Mouse (Mus musculus) forelimb bud, embryonic 11.5 days (tissue): ENCODE results near the gene Fars2.

ENCODE experiments used
- DNase-seq: peaks from one replicate; pipeline ENCODE4 v3.0.0-alpha.2; 2012; ENCODE audit warnings: low read depth, low spot score

Fars2 gene

DNA sequence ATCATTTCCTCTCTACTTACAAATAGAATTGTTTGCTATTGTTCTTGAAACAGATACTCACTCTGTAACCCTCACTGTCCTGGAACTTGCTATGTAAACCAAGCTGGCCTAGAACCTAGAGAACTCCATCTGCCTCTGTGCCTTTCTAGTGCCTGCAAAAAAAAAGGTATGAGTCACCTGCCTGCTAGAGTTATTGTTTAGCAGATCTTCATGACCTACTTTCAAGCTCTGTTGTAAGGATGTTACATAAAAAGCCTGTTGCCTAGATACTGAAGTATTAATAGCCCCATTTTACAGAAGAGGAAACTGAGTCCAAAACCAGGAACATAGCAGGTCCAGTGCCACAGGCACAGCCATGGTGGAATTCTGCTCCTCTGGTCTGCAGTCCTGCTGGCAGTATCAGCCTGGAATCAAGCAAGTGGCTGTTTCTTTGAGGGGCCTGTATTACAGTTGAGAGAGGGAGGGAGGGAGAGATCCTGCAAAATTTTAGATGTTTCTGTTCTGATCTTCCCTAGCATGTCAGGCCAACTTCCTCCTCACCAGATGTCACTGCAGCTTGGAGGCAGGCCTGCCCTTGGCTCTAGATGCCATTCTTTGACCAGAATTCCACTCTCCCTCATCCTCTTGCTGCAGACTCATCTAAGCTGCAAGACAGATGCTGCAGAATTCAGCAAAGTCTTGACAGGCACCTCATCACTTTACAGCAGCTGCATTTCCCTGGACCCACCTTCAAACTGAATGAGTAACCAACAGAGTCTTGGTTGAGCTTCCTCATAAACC lies 250.7 kb downstream of the Fars2 start:
- no peak for DNase-seq

GRCm38 (mm10) chr13:36368799-36369198 lies 251.6 kb downstream of the Fars2 start:
- DNase-seq = no peak

DNA sequence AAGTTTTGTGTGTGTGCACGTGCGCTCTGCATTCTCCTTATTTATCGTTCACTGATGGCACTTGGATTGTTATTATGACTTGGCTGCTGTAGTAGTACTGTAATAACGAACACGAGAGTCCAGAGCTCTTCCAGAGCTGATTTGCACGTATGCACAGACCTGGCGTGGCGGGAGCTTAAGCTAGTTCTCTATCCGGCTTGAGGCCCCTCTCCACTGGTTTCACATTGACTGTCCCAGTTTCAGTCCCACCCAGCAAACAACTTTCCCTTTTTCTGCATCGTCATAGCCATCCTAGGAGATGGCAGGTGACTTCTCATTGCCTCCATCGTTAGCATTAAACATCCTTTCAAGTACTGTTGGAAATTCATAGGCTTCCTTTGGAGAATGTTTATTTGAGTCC lies 252.2 kb downstream of the Fars2 start:
- DNase-seq = no peak

GRCm38 (mm10) chr13:36383236-36383635 lies 266.0 kb downstream of the Fars2 start:
- DNase-seq = no peak

GRCm38 (mm10) chr13:36386074-36386473 lies 268.9 kb downstream of the Fars2 start:
- no peak for DNase-seq

GRCm38 (mm10) chr13:36391936-36392335 lies 274.7 kb downstream of the Fars2 start:
- no peak for DNase-seq

GRCm38 (mm10) chr13:36392666-36393065 lies 275.5 kb downstream of the Fars2 start:
- DNase-seq = no peak

DNA sequence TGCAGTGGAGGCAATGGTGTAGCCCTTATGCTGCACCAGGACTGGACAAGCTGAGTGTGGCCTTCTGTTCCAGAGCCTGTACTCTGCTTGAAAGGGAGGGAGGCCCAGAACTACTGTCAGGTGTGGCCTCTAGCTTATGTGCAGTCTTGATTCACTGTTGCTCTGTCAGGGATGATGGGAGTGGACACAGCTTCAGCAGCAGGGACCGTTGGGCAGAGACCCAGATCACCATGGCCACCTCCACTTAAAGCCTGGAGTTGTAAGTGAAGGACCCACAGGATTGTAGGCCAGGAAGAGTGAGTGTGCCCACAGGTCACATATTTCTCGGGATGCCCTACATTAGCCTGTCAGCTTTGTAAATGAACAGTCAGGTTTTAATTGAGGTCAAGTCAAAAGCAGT lies 283.8 kb downstream of the Fars2 start:
- DNase-seq = no peak

GRCm38 (mm10) chr13:36413276-36413675 lies 296.1 kb downstream of the Fars2 start:
- DNase-seq = no peak

GRCm38 (mm10) chr13:36415176-36415575 lies 298.0 kb downstream of the Fars2 start:
- DNase-seq = no peak

DNA sequence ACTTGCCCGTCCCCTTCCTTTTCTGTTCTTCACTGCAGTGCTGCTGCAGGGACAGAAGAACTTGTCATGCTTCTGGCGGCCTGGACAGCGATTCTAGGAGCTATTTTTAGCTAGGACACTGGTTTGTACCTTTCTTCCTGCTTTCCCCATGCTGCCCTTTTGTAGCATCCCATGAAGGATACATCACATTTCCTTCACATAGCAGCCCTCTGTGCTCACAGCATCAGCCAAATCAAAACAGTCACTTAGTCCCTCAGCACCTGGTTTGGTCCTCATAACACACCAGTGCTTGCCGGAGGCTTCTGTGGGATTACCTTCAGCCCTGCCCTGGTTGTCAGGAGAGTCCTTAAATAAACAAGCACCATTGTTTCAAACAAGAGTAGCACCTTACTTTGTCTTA lies 299.3 kb downstream of the Fars2 start:
- DNase-seq = no peak

DNA sequence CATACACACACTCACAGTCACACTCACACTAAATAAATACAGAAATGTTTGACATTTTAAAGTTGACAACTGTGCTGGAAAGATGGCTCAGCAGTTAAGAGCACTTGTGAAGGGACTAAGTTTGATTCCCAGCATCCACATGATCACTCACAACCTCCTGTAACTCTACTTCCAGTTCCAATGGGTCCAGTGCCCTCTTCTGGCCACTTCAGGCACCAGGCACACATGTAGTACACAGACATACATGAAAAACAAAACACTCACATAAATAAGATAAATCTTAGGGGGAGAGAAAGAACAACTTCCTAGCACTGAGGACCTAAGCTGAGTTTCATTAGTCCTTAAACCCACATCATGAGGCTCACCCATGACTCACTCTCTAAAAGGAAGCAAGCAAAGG lies 302.1 kb downstream of the Fars2 start:
- no peak for DNase-seq

DNA sequence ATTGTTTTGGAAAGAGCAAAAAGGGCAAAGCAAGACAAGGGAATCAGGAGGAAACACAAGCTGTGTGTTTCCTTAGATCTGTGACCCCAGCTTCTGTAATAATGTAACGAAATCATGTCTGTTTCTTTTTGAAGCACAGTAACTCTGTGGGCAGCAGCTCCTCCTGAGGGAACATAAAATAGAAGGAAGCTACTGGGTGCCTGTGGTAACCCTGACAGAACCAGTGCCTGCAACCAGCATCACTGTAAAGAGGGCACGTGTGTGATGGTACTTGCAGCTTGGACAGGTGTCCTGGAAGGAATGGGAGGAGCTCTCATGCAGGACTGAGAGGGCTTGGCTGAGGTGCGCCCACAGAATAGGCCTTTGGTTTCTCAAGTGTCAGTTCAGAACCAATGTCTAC lies 305.2 kb downstream of the Fars2 start:
- DNase-seq = no peak

GRCm38 (mm10) chr13:36425824-36426705 lies 308.9 kb downstream of the Fars2 start:
- peak; percentile 13 for DNase-seq

DNA sequence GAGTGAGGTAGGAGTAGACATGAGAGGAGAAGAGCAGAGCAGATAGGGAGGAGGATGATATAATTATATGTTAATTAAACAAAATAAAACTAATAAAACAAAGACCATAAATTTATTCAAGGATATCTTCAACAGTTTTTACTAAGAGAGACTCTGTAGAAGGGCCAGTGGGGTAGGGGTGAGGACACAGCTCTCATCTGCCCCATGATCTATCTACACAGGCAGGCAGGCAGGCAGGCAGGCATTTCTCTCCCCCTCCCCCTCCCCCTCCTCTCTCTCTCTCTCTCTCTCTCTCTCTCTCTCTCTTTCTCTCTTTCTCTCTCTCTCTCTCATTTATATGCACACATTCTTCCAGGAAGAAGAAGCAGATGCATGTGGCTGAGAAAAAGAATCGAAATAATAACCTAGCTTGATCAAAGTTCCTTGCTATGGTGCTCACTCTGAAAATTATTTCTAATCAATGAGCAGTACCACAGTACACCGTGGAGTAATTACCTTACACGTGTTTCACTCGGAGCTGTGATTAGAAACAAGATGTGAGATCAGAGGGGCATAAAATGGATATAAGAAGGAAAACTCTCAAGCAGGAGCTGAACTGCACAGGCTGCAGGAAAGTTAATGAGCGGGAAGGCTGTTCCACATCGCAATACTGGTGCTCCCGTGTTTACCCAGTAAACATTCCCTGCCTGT lies 312.4 kb downstream of the Fars2 start:
- DNase-seq = no peak

DNA sequence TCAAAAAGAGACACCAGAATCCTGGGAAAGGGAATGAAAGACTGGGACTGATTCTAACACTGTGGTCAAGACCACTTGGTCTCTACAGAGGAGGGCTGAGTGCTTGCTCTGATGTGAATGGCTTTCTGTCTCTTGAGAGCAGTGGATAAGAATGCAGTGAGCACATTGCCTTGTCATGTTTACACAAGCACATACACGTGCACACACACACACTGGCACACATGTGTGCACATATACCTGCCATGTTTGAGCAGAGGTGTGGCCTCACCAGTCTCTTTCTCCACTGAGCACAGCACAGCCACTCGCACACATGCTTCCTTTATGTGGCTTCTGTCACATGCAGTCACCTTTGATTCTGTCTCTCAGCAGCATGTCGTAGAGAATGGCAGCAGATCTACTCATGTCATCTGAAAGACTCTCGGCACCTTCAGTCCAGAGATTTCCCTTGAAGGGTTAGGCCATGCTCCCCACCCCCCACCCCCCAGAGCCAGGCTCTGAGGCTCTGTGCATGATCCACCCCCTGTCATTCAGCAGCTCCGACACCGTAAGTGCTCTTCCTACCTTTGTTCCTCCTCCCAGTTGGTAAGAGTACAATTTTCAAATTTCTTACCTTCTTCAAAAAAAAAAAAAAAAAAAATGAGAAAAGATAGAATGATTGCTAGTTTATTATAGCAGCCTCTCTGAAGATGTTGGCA lies 313.4 kb downstream of the Fars2 start:
- DNase-seq = no peak

- DNase-seq = no peak
These were observed 314.8 kb downstream of the Fars2 start for GRCm38 (mm10) chr13:36431974-36432518.

DNA sequence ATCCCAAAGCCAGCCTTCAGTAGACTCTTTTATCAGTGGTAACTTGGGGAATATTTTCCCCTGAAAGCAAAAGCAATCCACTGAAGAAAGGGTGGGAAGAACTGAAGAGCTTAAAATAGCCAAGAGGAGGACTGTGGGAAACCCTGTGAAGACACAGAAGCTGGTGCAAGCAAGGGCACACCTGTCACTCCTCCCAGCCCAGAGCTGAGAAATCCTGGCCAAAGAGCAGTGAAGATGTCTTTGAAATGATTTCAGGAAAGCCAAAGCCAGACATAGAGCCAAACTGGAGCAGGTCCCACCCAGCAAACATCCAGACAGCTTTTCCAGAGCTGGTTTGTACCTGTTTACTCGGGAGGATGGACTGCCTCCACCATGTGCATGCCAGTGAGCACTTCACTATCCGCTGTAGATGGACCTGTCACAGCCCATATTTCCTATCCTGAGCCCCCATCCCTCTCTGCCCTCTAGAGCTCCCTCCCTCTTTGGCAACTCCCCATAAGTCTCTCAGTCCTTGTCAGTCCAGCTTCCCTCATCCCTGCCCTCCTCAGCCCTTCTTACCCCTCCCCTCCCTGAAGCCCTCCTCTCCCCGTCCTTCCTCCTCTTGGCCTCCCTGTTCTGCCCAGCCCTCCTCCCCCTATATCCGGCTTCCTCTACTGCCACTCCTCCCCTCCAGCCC lies 327.7 kb downstream of the Fars2 start:
- no peak for DNase-seq

GRCm38 (mm10) chr13:36447947-36448346 lies 330.7 kb downstream of the Fars2 start:
- DNase-seq = no peak

GRCm38 (mm10) chr13:36448565-36448964 lies 331.4 kb downstream of the Fars2 start:
- DNase-seq = no peak

DNA sequence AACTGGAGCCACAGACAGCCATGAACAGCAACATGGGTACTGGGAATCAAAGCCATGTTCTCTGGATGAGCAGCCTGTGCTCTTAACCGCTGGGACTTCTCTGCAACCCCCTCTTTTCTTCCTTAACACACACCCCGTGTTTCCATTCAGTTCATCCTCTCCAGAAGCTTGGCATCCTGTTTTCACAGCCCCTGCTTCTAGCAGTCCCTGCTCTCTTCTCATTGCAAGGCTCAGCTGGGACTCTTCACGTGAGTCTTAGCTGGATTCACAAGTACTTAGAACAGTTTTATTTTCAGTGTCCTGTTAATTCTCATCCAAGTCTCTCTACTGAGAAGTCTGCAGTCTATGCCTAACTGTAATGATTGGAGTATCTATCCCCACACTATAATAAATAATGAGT lies 334.2 kb downstream of the Fars2 start:
- DNase-seq = no peak
